Mouse (Mus musculus): ENCODE results near the gene Pde4c. TPM values are rescaled to one million over a fixed set of nuclear protein-coding genes. Genes with fewer than 3 reads are reported as not detected.

The Pde4c gene
- polyA plus RNA-seq, 1 experiment from 2014 or later: 0.05 TPM

- no peak overlapping the region for H3K4me2 ChIP-seq
- ATAC-seq (ENCODE audit: insufficient number of reproducible peaks, low FRiP score): no peak
- H3K4me3 ChIP-seq: no peak overlapping the region
- no peaks in the 10 kb centered on the region for H3K9me3 ChIP-seq (replicated peaks)
- H3K27ac ChIP-seq (ENCODE audit: poor library complexity, severe bottlenecking): no peak overlapping the region
- no peaks in the 10 kb centered on the region for H3K27me3 ChIP-seq (replicated peaks)
- peaks cover 21% of the 10 kb centered on the region for H3K4me1 ChIP-seq (replicated peaks)
- peaks cover 60% of the 10 kb centered on the region for H3K36me3 ChIP-seq
- H3K9ac ChIP-seq: no peak overlapping the region
- WGBS: 80% methylated on average over 11 of the region's 11 CpGs
Measured at GRCm38 (mm10) chr8:70780093-70780492, 56.6 kb downstream of the Pde4c start.

- 88% methylated on average over 25 of the region's 25 CpGs for WGBS
- Histone ChIP-seq H3K4me1 (replicated peaks) (peaks cover 36% of the 10 kb centered on the region), H3K4me2 (no peak overlapping the region), H3K9me3 (replicated peaks) (no peaks in the 10 kb centered on the region), H3K27me3 (replicated peaks) (no peaks in the 10 kb centered on the region), H3K9ac (no peak overlapping the region), H3K36me3 (peaks cover 63% of the 10 kb centered on the region), H3K4me3 (no peak overlapping the region), H3K27ac (ENCODE audit: poor library complexity, severe bottlenecking) (no peak overlapping the region)
- ATAC-seq (ENCODE audit: insufficient number of reproducible peaks, low FRiP score): no peak
Measured at GRCm38 (mm10) chr8:70786291-70787050, 63.0 kb downstream of the Pde4c start.

- peak overlapping the region; percentile 56 for H3K4me2 ChIP-seq
Measured at GRCm38 (mm10) chr8:70787051-70787445, 63.5 kb downstream of the Pde4c start.

GRCm38 (mm10) chr8:70787941-70788667 is 64.6 kb downstream of the Pde4c start:
- Histone ChIP-seq H3K4me3 (peak overlapping the region; percentile 14), H3K27ac (ENCODE audit: poor library complexity, severe bottlenecking) (no peak overlapping the region), H3K9me3 (replicated peaks) (no peaks in the 10 kb centered on the region), H3K9ac (peak overlapping the region; percentile 19), H3K36me3 (peaks cover 48% of the 10 kb centered on the region), H3K27me3 (replicated peaks) (no peaks in the 10 kb centered on the region), H3K4me1 (replicated peaks) (peaks cover 50% of the 10 kb centered on the region), H3K4me2 (peak overlapping the region; percentile 56)
- WGBS: 13% methylated on average over 30 of the region's 30 CpGs
- peak; percentile 43 for ATAC-seq (ENCODE audit: insufficient number of reproducible peaks, low FRiP score)

More at GRCm38 (mm10) chr8:70787051-70787445, 63.5 kb downstream of the Pde4c start:
- no peak overlapping the region for H3K27ac ChIP-seq (ENCODE audit: poor library complexity, severe bottlenecking)
- no peaks in the 10 kb centered on the region for H3K27me3 ChIP-seq (replicated peaks)
- H3K4me1 ChIP-seq (replicated peaks): peaks cover 41% of the 10 kb centered on the region
- WGBS: 82% methylated on average over 3 of the region's 3 CpGs
- H3K36me3 ChIP-seq: peaks cover 57% of the 10 kb centered on the region
- no peak overlapping the region for H3K9ac ChIP-seq
- no peaks in the 10 kb centered on the region for H3K9me3 ChIP-seq (replicated peaks)
- no peak overlapping the region for H3K4me3 ChIP-seq
- no peak for ATAC-seq (ENCODE audit: insufficient number of reproducible peaks, low FRiP score)

GRCm38 (mm10) chr8:70789046-70789445 is 65.5 kb downstream of the Pde4c start:
- 0 out of 2 replicates have a peak overlapping the region, but pooled peaks have one; percentile 19 for H3K9ac ChIP-seq

DNA sequence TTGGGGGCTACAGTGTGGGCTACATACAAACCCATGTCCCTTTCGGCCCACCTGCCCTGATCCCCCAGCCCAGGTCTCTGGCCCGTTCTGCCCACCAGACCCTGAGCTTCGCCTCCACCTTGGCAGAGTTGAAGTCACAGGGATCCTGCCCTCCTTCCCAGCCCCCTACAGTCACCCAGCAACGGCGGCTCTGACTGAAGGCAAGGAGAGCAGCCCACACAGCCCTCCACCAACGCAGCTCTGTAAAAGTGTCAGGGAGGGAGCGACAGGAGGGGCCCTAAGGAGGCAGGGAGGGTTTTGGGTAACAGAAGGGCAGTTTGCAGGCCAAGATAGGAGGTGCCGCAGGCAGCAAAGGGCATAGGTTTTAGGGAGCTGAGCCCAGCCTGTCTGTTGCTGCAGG is 67.3 kb downstream of the Pde4c start:
- peaks cover 24% of the 10 kb centered on the region for H3K27me3 ChIP-seq (replicated peaks)
- no peak overlapping the region for H3K27ac ChIP-seq (ENCODE audit: poor library complexity, severe bottlenecking)
- no peaks in the 10 kb centered on the region for H3K9me3 ChIP-seq (replicated peaks)
- peak overlapping the region; percentile 79; the same call in 1 of the 2 replicates for H3K9ac ChIP-seq
- H3K4me1 ChIP-seq (replicated peaks): peaks cover 51% of the 10 kb centered on the region
- H3K4me3 ChIP-seq: no peak overlapping the region
- no peak for ATAC-seq (ENCODE audit: insufficient number of reproducible peaks, low FRiP score)
- peaks cover 21% of the 10 kb centered on the region for H3K36me3 ChIP-seq
- H3K4me2 ChIP-seq: peak overlapping the region; percentile 78
- 61% methylated on average over 8 of the region's 8 CpGs for WGBS

More at GRCm38 (mm10) chr8:70789046-70789445, 65.5 kb downstream of the Pde4c start:
- Histone ChIP-seq H3K27me3 (replicated peaks) (peaks cover 9% of the 10 kb centered on the region), H3K9me3 (replicated peaks) (no peaks in the 10 kb centered on the region), H3K4me1 (replicated peaks) (peaks cover 51% of the 10 kb centered on the region), H3K4me2 (peak overlapping the region; percentile 24; the same call in 1 of the 2 replicates), H3K4me3 (no peak overlapping the region), H3K27ac (ENCODE audit: poor library complexity, severe bottlenecking) (no peak overlapping the region; the same call in 1 of the 2 replicates), H3K36me3 (peaks cover 39% of the 10 kb centered on the region)
- 69% methylated on average over 10 of the region's 10 CpGs for WGBS
- no peak for ATAC-seq (ENCODE audit: insufficient number of reproducible peaks, low FRiP score)

GRCm38 (mm10) chr8:70791294-70791701 is 67.8 kb downstream of the Pde4c start:
- Histone ChIP-seq H3K27ac (ENCODE audit: poor library complexity, severe bottlenecking) (no peak overlapping the region), H3K4me2 (peak overlapping the region; percentile 78), H3K9ac (peak overlapping the region; percentile 79; the same call in 1 of the 2 replicates), H3K4me3 (peak overlapping the region; percentile 66), H3K9me3 (replicated peaks) (no peaks in the 10 kb centered on the region), H3K27me3 (replicated peaks) (peaks cover 29% of the 10 kb centered on the region), H3K36me3 (peaks cover 17% of the 10 kb centered on the region; the same call in 1 of the 2 replicates), H3K4me1 (replicated peaks) (peaks cover 51% of the 10 kb centered on the region)
- 69% methylated on average over 7 of the region's 7 CpGs for WGBS
- ATAC-seq (ENCODE audit: insufficient number of reproducible peaks, low FRiP score): no peak

- H3K27me3 ChIP-seq (replicated peaks): peaks cover 32% of the 10 kb centered on the region
- peak overlapping the region; percentile 78 for H3K4me2 ChIP-seq
- H3K4me1 ChIP-seq (replicated peaks): peaks cover 57% of the 10 kb centered on the region
- H3K36me3 ChIP-seq: 0 out of 2 replicates have a peak, but pooled peaks cover 9% of the 10 kb centered on the region
- no peak overlapping the region for H3K27ac ChIP-seq (ENCODE audit: poor library complexity, severe bottlenecking)
- peak overlapping the region; percentile 66 for H3K4me3 ChIP-seq
- peak; percentile 85 for ATAC-seq (ENCODE audit: insufficient number of reproducible peaks, low FRiP score)
- H3K9me3 ChIP-seq (replicated peaks): no peaks in the 10 kb centered on the region
- H3K9ac ChIP-seq: peak overlapping the region; percentile 79
- WGBS: 5% methylated on average over 58 of the region's 58 CpGs
Measured at GRCm38 (mm10) chr8:70791975-70792691, 68.6 kb downstream of the Pde4c start.

DNA sequence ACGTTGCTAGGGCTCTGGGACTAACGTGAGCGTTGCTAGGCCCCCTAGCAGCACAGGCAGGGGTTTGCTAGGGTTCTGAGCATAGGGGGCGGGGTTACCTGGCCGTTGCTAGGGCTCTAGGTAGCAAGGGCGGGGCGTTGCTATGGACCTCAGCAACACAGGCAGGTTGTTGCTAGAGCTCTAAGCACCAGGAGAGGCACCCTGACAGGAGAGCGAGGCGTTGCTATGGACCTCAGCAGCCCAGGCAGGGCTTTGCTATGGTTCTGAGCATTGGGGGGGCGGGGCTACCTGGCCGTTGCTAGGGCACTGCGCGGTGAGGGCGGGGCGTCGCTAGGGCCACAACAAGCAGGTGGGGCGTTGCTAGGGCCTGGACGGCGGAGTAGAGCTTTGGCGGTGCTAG is 69.2 kb downstream of the Pde4c start:
- Histone ChIP-seq H3K9me3 (replicated peaks) (no peaks in the 10 kb centered on the region), H3K27me3 (replicated peaks) (peaks cover 35% of the 10 kb centered on the region), H3K4me1 (replicated peaks) (peaks cover 59% of the 10 kb centered on the region), H3K36me3 (0 out of 2 replicates have a peak, but pooled peaks cover 5% of the 10 kb centered on the region), H3K9ac (peak overlapping the region; percentile 79; the same call in 1 of the 2 replicates), H3K4me3 (peak overlapping the region; percentile 66), H3K27ac (ENCODE audit: poor library complexity, severe bottlenecking) (no peak overlapping the region), H3K4me2 (peak overlapping the region; percentile 78)
- under 1% methylated on average over 20 of the region's 20 CpGs for WGBS
- peak; percentile 19 for ATAC-seq (ENCODE audit: insufficient number of reproducible peaks, low FRiP score)

GRCm38 (mm10) chr8:70794215-70794614 is 70.7 kb downstream of the Pde4c start:
- H3K4me1 ChIP-seq (replicated peaks): peaks cover 50% of the 10 kb centered on the region
- WGBS: 77% methylated on average over 2 of the region's 2 CpGs
- H3K9ac ChIP-seq: no peak overlapping the region
- H3K27ac ChIP-seq (ENCODE audit: poor library complexity, severe bottlenecking): no peak overlapping the region
- no peak for ATAC-seq (ENCODE audit: insufficient number of reproducible peaks, low FRiP score)
- H3K9me3 ChIP-seq (replicated peaks): no peaks in the 10 kb centered on the region
- no peak overlapping the region for H3K4me3 ChIP-seq
- H3K4me2 ChIP-seq: no peak overlapping the region
- H3K27me3 ChIP-seq (replicated peaks): peaks cover 50% of the 10 kb centered on the region
- H3K36me3 ChIP-seq: no peaks in the 10 kb centered on the region

Data from heart, embryonic 12.5 days (tissue).